Mouse (Mus musculus) liver, embryonic 12.5 days (tissue): ENCODE data around the gene Abca12. TPM values are rescaled to one million over a fixed set of nuclear protein-coding genes. Genes with fewer than 3 reads are reported as not detected.

Experiments
- ATAC-seq: fragments of 200-750 bp; cut with Nextera tagmentation; 2 replicates; pipeline ENCODE4 v1.8.0; 2017; ENCODE audit warnings: moderate number of reproducible peaks, mild to moderate bottlenecking, moderate library complexity
- H3K27ac ChIP-seq: fragments of 300-500 bp; sonication (generic); 2 replicates; pipeline ENCODE4 v1.5.1; 2016; ENCODE audit warnings: mild to moderate bottlenecking
- H3K27me3 ChIP-seq: fragments of 300-500 bp; sonication (generic); replicated peaks from 2 replicates; pipeline ENCODE4 v1.6.1; 2016; ENCODE audit warnings: mild to moderate bottlenecking, moderate library complexity
- H3K36me3 ChIP-seq: fragments of 300-500 bp; sonication (generic); 2 replicates; pipeline ENCODE4 v1.6.1; 2016; ENCODE audit warnings: mild to moderate bottlenecking, moderate library complexity
- H3K4me1 ChIP-seq: fragments of 300-500 bp; sonication (generic); 2 replicates; pipeline ENCODE4 v1.6.1; 2016
- H3K4me2 ChIP-seq: fragments of 300-500 bp; sonication (generic); 2 replicates; pipeline ENCODE4 v1.6.1; 2016; ENCODE audit warnings: mild to moderate bottlenecking, moderate library complexity
- H3K4me3 ChIP-seq: fragments of 300-500 bp; sonication (generic); 2 replicates; pipeline ENCODE4 v1.5.1; 2016; ENCODE audit warnings: mild to moderate bottlenecking, moderate library complexity
- H3K9ac ChIP-seq: fragments of 300-500 bp; sonication (generic); 2 replicates; pipeline ENCODE4 v1.6.1; 2016; ENCODE audit warnings: mild to moderate bottlenecking, moderate library complexity
- H3K9me3 ChIP-seq: fragments of 300-500 bp; sonication (generic); replicated peaks from 2 replicates; pipeline ENCODE4 v1.6.1; 2016; ENCODE audit warnings: mild to moderate bottlenecking, moderate library complexity
- WGBS: fragments of 180-500 bp; shearing (Covaris S2); methylation state at CpG from one replicate; pipeline ENCODE4 v1.1.7; 2016; ENCODE audit not compliant: insufficient replicate concordance; 5-methylcytosine and 5-hydroxymethylcytosine counted together
- polyA plus RNA-seq: library from polyadenylated mRNA; unstranded; fragments of >200 nt; fragmentation: Nextera tagmentation; extraction: Ambion mirVana; gene quantifications from 2 replicates; pipeline ENCODE4 v1.2.1, GENCODE M21; 2016

The Abca12 gene
- polyA plus RNA-seq, 1 experiment from 2014 or later: not detected

- Histone ChIP-seq H3K4me2 (no peak overlapping the region), H3K9me3 (no peaks in the 10 kb centered on the region), H3K4me3 (no peak overlapping the region), H3K27ac (no peak overlapping the region), H3K4me1 (no peaks in the 10 kb centered on the region), H3K36me3 (no peaks in the 10 kb centered on the region), H3K9ac (no peak overlapping the region), H3K27me3 (no peaks in the 10 kb centered on the region)
- no peak for ATAC-seq
- WGBS: 77% methylated on average over 6 of the region's 6 CpGs
Observed at GRCm38 (mm10) chr1:71310614-71311013, 104.1 kb downstream of the Abca12 start.

GRCm38 (mm10) chr1:71307362-71307761 is 107.3 kb downstream of the Abca12 start:
- no peaks in the 10 kb centered on the region for H3K4me1 ChIP-seq
- no peaks in the 10 kb centered on the region for H3K36me3 ChIP-seq
- H3K27ac ChIP-seq: no peak overlapping the region
- H3K9me3 ChIP-seq: no peaks in the 10 kb centered on the region
- H3K4me3 ChIP-seq: no peak overlapping the region
- no peaks in the 10 kb centered on the region for H3K27me3 ChIP-seq
- no peak overlapping the region for H3K9ac ChIP-seq
- WGBS: 45% methylated on average over 2 of the region's 2 CpGs
- ATAC-seq: no peak
- H3K4me2 ChIP-seq: no peak overlapping the region

GRCm38 (mm10) chr1:71306196-71306595 is 108.5 kb downstream of the Abca12 start:
- no peaks in the 10 kb centered on the region for H3K27me3 ChIP-seq
- ATAC-seq: no peak
- H3K27ac ChIP-seq: no peak overlapping the region
- WGBS: 43% methylated on average over 3 of the region's 3 CpGs
- no peak overlapping the region for H3K9ac ChIP-seq
- no peaks in the 10 kb centered on the region for H3K9me3 ChIP-seq
- no peak overlapping the region for H3K4me3 ChIP-seq
- H3K36me3 ChIP-seq: no peaks in the 10 kb centered on the region
- no peaks in the 10 kb centered on the region for H3K4me1 ChIP-seq
- no peak overlapping the region for H3K4me2 ChIP-seq

- Histone ChIP-seq H3K9me3 (no peaks in the 10 kb centered on the region), H3K4me3 (no peak overlapping the region), H3K27ac (no peak overlapping the region), H3K9ac (no peak overlapping the region), H3K27me3 (no peaks in the 10 kb centered on the region), H3K4me1 (no peaks in the 10 kb centered on the region), H3K4me2 (no peak overlapping the region), H3K36me3 (no peaks in the 10 kb centered on the region)
- ATAC-seq: no peak
- 78% methylated on average over 2 of the region's 2 CpGs for WGBS
Observed at GRCm38 (mm10) chr1:71304588-71304987, 110.1 kb downstream of the Abca12 start.

- ATAC-seq: no peak
- H3K4me1 ChIP-seq: no peaks in the 10 kb centered on the region
- 60% methylated on average over 2 of the region's 2 CpGs for WGBS
- H3K9ac ChIP-seq: no peak overlapping the region
- H3K27ac ChIP-seq: no peak overlapping the region
- H3K4me2 ChIP-seq: no peak overlapping the region
- no peaks in the 10 kb centered on the region for H3K27me3 ChIP-seq
- no peak overlapping the region for H3K4me3 ChIP-seq
- no peaks in the 10 kb centered on the region for H3K36me3 ChIP-seq
- H3K9me3 ChIP-seq: no peaks in the 10 kb centered on the region
Observed at GRCm38 (mm10) chr1:71297021-71297420, 117.7 kb downstream of the Abca12 start.

GRCm38 (mm10) chr1:71296585-71296984 is 118.1 kb downstream of the Abca12 start:
- Histone ChIP-seq H3K27ac (no peak overlapping the region), H3K4me3 (no peak overlapping the region), H3K9me3 (no peaks in the 10 kb centered on the region), H3K27me3 (no peaks in the 10 kb centered on the region), H3K4me1 (no peaks in the 10 kb centered on the region), H3K9ac (no peak overlapping the region), H3K36me3 (no peaks in the 10 kb centered on the region), H3K4me2 (no peak overlapping the region)
- ATAC-seq: no peak
- WGBS: 44% methylated on average over 2 of the region's 2 CpGs

GRCm38 (mm10) chr1:71291917-71292316 is 122.8 kb downstream of the Abca12 start:
- Histone ChIP-seq H3K27me3 (no peaks in the 10 kb centered on the region), H3K4me2 (no peak overlapping the region), H3K9me3 (no peaks in the 10 kb centered on the region), H3K9ac (no peak overlapping the region), H3K4me3 (no peak overlapping the region), H3K36me3 (no peaks in the 10 kb centered on the region), H3K4me1 (no peaks in the 10 kb centered on the region), H3K27ac (no peak overlapping the region)
- 66% methylated on average over 3 of the region's 3 CpGs for WGBS
- ATAC-seq: no peak

- H3K27me3 ChIP-seq: no peaks in the 10 kb centered on the region
- H3K4me1 ChIP-seq: no peaks in the 10 kb centered on the region
- H3K4me3 ChIP-seq: no peak overlapping the region
- no peak overlapping the region for H3K9ac ChIP-seq
- no peak overlapping the region for H3K27ac ChIP-seq
- ATAC-seq: no peak
- H3K9me3 ChIP-seq: no peaks in the 10 kb centered on the region
- no peak overlapping the region for H3K4me2 ChIP-seq
- WGBS: 13% methylated on average over 5 of the region's 5 CpGs
- H3K36me3 ChIP-seq: no peaks in the 10 kb centered on the region
Observed at GRCm38 (mm10) chr1:71289511-71289910, 125.2 kb downstream of the Abca12 start.

- Histone ChIP-seq H3K9ac (no peak overlapping the region), H3K27ac (no peak overlapping the region), H3K36me3 (no peaks in the 10 kb centered on the region), H3K4me1 (no peaks in the 10 kb centered on the region), H3K9me3 (no peaks in the 10 kb centered on the region), H3K4me3 (no peak overlapping the region), H3K4me2 (no peak overlapping the region), H3K27me3 (no peaks in the 10 kb centered on the region)
- 54% methylated on average over 5 of the region's 5 CpGs for WGBS
- ATAC-seq: no peak
Observed at GRCm38 (mm10) chr1:71276940-71277339, 137.8 kb downstream of the Abca12 start.

- Histone ChIP-seq H3K9ac (no peak overlapping the region), H3K36me3 (no peaks in the 10 kb centered on the region), H3K4me1 (no peaks in the 10 kb centered on the region), H3K27ac (no peak overlapping the region), H3K4me3 (no peak overlapping the region), H3K27me3 (no peaks in the 10 kb centered on the region), H3K9me3 (no peaks in the 10 kb centered on the region), H3K4me2 (no peak overlapping the region)
- no peak for ATAC-seq
- WGBS: 60% methylated on average over 7 of the region's 7 CpGs
Observed at GRCm38 (mm10) chr1:71272550-71272949, 142.2 kb downstream of the Abca12 start.

GRCm38 (mm10) chr1:71272077-71272476 is 142.6 kb downstream of the Abca12 start:
- Histone ChIP-seq H3K27me3 (no peaks in the 10 kb centered on the region), H3K36me3 (no peaks in the 10 kb centered on the region), H3K27ac (no peak overlapping the region), H3K9me3 (no peaks in the 10 kb centered on the region), H3K4me2 (no peak overlapping the region), H3K4me3 (no peak overlapping the region), H3K4me1 (no peaks in the 10 kb centered on the region), H3K9ac (no peak overlapping the region)
- 59% methylated on average over 8 of the region's 8 CpGs for WGBS
- no peak for ATAC-seq

GRCm38 (mm10) chr1:71270083-71270482 is 144.6 kb downstream of the Abca12 start:
- Histone ChIP-seq H3K4me3 (no peak overlapping the region), H3K27me3 (no peaks in the 10 kb centered on the region), H3K36me3 (no peaks in the 10 kb centered on the region), H3K9me3 (no peaks in the 10 kb centered on the region), H3K27ac (no peak overlapping the region), H3K4me1 (no peaks in the 10 kb centered on the region), H3K9ac (no peak overlapping the region), H3K4me2 (no peak overlapping the region)
- 87% methylated on average over 3 of the region's 3 CpGs for WGBS
- ATAC-seq: no peak

- Histone ChIP-seq H3K36me3 (no peaks in the 10 kb centered on the region), H3K27ac (no peak overlapping the region), H3K4me1 (no peaks in the 10 kb centered on the region), H3K27me3 (no peaks in the 10 kb centered on the region), H3K4me2 (no peak overlapping the region), H3K9me3 (no peaks in the 10 kb centered on the region), H3K9ac (no peak overlapping the region), H3K4me3 (no peak overlapping the region)
- WGBS: 86% methylated on average over 8 of the region's 8 CpGs
- no peak for ATAC-seq
Observed at GRCm38 (mm10) chr1:71266630-71267029, 148.1 kb downstream of the Abca12 start.
